Mouse (Mus musculus) erythroblast, embryonic 14.5 days (primary cell): ENCODE data around the gene Atl2. TPM values are rescaled to one million over a fixed set of nuclear protein-coding genes. Genes with fewer than 3 reads are reported as not detected.

Experiments
- H3K27me3 ChIP-seq: 2 replicates; pipeline ENCODE4 v1.6.1; 2012; ENCODE audit warnings: inconsistent platforms; ENCODE audit not compliant: control insufficient read depth
- H3K36me3 ChIP-seq: 2 replicates; pipeline ENCODE4 v1.6.1; 2012; ENCODE audit warnings: mild to moderate bottlenecking, inconsistent platforms; ENCODE audit not compliant: control insufficient read depth
- H3K4me1 ChIP-seq: 2 replicates; pipeline ENCODE4 v1.6.1; 2012; ENCODE audit warnings: inconsistent platforms; ENCODE audit not compliant: control insufficient read depth
- H3K4me3 ChIP-seq: replicated peaks from 2 replicates; pipeline ENCODE3; 2012; ENCODE audit warnings: moderate library complexity, mild to moderate bottlenecking, inconsistent platforms
- H3K9me3 ChIP-seq: 2 replicates; pipeline ENCODE4 v1.6.1; 2012; ENCODE audit warnings: low read length, inconsistent platforms, mixed read lengths; ENCODE audit not compliant: control insufficient read depth
- GATA1 ChIP-seq: IDR thresholded peaks from 2 replicates; pipeline ENCODE4 v1.6.1; 2012; ENCODE audit warnings: low read length, inconsistent platforms, mixed read lengths
- TAL1 ChIP-seq: IDR thresholded peaks from 3 replicates; pipeline ENCODE4 v1.6.1; 2012; ENCODE audit warnings: low read length, inconsistent platforms, mixed read lengths
- polyA plus RNA-seq: library from polyadenylated mRNA; stranded (reverse); fragments of >175 nt; gene quantifications from 2 replicates; pipeline ENCODE4 v1.2.3, GENCODE M21; 2012

Atl2 gene
- polyA plus RNA-seq, 1 experiment, result 0.49 TPM

DNA sequence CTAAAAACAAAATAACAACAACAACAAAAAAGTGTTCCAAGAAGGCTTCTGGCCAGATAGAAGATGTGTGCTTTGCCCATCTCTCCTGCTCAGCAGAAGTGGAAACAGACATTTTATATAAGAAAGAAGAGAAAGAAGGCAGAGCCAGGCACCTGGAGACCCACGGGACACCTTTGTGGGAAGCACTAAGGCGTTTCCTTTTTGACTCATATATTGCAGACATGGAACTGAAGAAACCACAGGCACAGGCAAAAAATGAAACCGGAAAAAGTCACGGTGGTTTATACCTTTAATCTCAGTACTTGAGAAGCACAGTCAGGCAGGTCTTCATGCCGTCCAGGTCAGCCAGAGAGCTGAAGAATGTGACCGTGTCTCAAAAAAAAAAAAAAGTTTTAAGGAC lies 79.0 kb downstream of the Atl2 start:
- H3K36me3 ChIP-seq, result no peaks in the 10 kb centered on the region
- no peaks in the 10 kb centered on the region for H3K9me3 ChIP-seq
- no peak overlapping the region for H3K4me3 ChIP-seq
- H3K27me3 ChIP-seq, result no peaks in the 10 kb centered on the region
- no peak for TF ChIP-seq GATA1
- no peak for TF ChIP-seq TAL1
- no peaks in the 10 kb centered on the region for H3K4me1 ChIP-seq

GRCm38 (mm10) chr17:79810421-79810820 lies 85.5 kb downstream of the Atl2 start:
- TF ChIP-seq TAL1, result no peak
- no peak for TF ChIP-seq GATA1
- no peak overlapping the region for H3K4me3 ChIP-seq
- H3K9me3 ChIP-seq, result no peaks in the 10 kb centered on the region
- H3K36me3 ChIP-seq, result no peaks in the 10 kb centered on the region
- H3K27me3 ChIP-seq, result no peaks in the 10 kb centered on the region
- no peaks in the 10 kb centered on the region for H3K4me1 ChIP-seq

DNA sequence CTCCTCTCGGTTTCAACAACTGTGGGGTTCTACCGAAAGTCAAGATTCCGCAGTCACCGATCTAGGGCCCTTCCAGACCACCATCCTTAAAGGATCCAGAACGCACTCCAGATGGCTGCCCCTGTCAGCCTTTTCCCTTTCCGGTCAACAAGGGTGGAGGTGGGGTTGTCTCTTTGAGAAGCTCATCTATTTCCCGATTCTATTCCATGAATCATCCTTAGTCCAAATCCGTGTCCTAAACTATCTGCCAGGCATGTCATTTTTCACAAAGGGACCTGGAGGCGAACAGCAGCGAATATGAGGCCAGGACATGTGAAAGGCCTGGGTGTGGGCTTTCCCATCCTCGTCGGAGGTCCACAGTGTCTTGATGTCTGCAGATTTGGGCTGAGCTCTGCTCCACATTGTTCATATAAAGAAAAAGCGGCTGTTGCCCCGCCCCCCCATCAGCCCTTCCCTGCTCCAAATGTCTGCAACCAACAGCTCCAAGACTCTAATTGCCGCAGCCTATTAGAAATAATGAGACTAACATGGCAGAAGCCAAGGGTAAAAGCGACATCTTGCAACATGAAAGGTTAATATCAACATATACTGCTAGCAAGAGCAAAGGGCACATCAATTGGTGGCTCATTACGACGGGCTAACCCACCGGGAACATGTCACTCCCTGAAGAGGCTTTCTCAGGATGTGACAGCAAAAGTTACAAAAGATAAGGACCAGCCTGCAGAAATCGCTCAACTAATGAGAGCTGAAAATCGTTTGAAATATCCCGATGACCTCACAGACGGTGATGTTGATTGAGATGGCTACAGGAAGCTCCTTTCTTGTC lies 86.2 kb downstream of the Atl2 start:
- no peaks in the 10 kb centered on the region for H3K9me3 ChIP-seq
- no peaks in the 10 kb centered on the region for H3K27me3 ChIP-seq
- TF ChIP-seq TAL1 (no peak), GATA1 (no peak)
- no peaks in the 10 kb centered on the region for H3K36me3 ChIP-seq
- no peaks in the 10 kb centered on the region for H3K4me1 ChIP-seq
- H3K4me3 ChIP-seq, result no peak overlapping the region

- Histone ChIP-seq H3K4me3 (no peak overlapping the region), H3K9me3 (no peaks in the 10 kb centered on the region), H3K27me3 (no peaks in the 10 kb centered on the region), H3K4me1 (no peaks in the 10 kb centered on the region), H3K36me3 (no peaks in the 10 kb centered on the region)
- TF ChIP-seq TAL1 (no peak), GATA1 (no peak)
Measured at GRCm38 (mm10) chr17:79807237-79807930, 88.5 kb downstream of the Atl2 start.

DNA sequence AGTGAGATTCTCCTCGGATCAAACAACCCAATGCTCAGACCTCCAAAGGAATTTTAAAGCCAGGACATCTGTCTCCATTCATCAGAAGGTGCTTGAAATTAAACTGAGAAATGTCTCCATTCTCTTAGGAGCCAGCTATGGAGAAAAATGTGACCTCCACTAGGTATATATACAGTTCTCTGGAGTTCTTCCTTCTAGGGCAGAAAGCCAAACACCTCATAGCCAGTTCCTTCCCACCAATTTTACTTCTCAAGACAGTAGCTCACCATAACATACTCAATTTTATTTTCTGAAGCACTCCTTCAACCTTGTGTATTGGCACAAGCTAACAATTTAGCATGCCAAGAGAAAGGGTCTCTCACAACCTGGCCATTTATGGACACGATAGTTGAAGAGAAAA lies 91.2 kb downstream of the Atl2 start:
- Histone ChIP-seq H3K4me3 (no peak overlapping the region), H3K27me3 (no peaks in the 10 kb centered on the region), H3K4me1 (no peaks in the 10 kb centered on the region), H3K9me3 (no peaks in the 10 kb centered on the region), H3K36me3 (no peaks in the 10 kb centered on the region)
- TF ChIP-seq GATA1 (no peak), TAL1 (no peak)

DNA sequence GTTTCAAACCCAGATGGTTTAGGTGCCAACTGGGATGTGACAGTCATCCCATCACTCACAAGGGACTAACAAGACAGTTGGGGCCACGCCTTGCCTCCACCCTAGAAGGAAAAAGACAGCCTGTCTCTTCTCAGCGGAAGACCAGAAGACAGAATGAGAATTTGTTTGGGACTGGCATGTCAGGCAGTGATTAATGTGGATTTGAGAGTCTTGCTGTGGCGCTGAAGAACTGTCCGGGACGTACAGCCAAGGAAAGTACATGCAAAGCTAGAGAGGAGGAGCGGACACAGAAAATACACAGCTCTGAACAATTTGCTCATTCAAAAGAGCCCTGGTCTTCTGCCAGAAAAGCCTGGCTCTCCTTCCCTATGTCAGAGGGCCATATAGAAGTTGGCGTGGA lies 93.9 kb downstream of the Atl2 start:
- H3K4me1 ChIP-seq, result no peaks in the 10 kb centered on the region
- H3K4me3 ChIP-seq, result no peak overlapping the region
- H3K36me3 ChIP-seq, result no peaks in the 10 kb centered on the region
- TF ChIP-seq TAL1 (no peak), GATA1 (no peak)
- no peaks in the 10 kb centered on the region for H3K27me3 ChIP-seq
- no peaks in the 10 kb centered on the region for H3K9me3 ChIP-seq

DNA sequence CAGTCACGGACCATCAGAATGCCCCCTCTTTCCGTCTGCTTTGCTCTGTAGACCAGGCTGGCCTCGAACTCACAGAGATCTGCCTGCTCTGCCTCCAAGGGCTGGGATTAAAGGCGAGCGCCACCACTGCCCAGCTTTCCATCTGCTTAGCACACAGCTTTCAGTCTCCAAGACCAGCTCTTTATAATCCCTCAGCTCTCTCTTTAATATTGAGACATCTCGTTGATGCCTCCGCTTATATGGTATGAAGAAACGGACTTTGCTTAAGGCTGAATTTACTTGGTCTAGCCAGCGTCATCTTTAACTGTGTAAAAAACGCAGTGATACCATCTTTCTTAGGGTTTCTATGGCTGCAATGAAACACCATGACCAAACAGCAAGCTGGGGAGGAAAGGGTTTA lies 97.1 kb downstream of the Atl2 start:
- no peaks in the 10 kb centered on the region for H3K4me1 ChIP-seq
- no peak overlapping the region for H3K4me3 ChIP-seq
- H3K36me3 ChIP-seq, result no peaks in the 10 kb centered on the region
- no peaks in the 10 kb centered on the region for H3K27me3 ChIP-seq
- H3K9me3 ChIP-seq, result no peaks in the 10 kb centered on the region
- no peak for TF ChIP-seq GATA1
- no peak for TF ChIP-seq TAL1

Other genes with a start within 250 kb of the Atl2 start
- gene Cyp1b1, start 181.1 kb downstream of the Atl2 start, polyA plus RNA-seq, result 0.02 TPM in 1 of 2 replicates, not detected in the other
- 2.5 TPM in 2 replicates for gene Hnrnpll, start 166.2 kb upstream of the Atl2 start, polyA plus RNA-seq
- gene Galm, start 231.3 kb upstream of the Atl2 start, polyA plus RNA-seq, result 0.02 TPM in 1 of 2 replicates, not detected in the other